Mouse (Mus musculus) naive thymus-derived CD4-positive, alpha-beta T cell, adult 2 months (primary cell): ENCODE data around the gene Fuk.
"Not testable (repeated sequence)": the region's sequence is repeated elsewhere in the genome, so short reads cannot be mapped to it uniquely, and the experiment has no call there.

Experiments used
- DNase-seq: peaks from one replicate; pipeline ENCODE4 v3.0.0-alpha.2; 2011; ENCODE audit warnings: low read depth

Fuk gene

GRCm38 (mm10) chr8:110877862-110878261 is 24.4 kb downstream of the Fuk start:
- DNase-seq: no peak

GRCm38 (mm10) chr8:110870501-110870900 is 31.8 kb downstream of the Fuk start:
- no peak for DNase-seq

GRCm38 (mm10) chr8:110861347-110862025 is 40.8 kb downstream of the Fuk start:
- DNase-seq: not testable (repeated sequence)

- DNase-seq: peak; percentile 76
Measured at GRCm38 (mm10) chr8:110859651-110860501, 42.4 kb downstream of the Fuk start.

- no peak for DNase-seq
Measured at GRCm38 (mm10) chr8:110856760-110857461, 45.4 kb downstream of the Fuk start.

- not testable (repeated sequence) for DNase-seq
Measured at GRCm38 (mm10) chr8:110856073-110856472, 46.2 kb downstream of the Fuk start.

- DNase-seq: no peak
Measured at GRCm38 (mm10) chr8:110851186-110851585, 51.1 kb downstream of the Fuk start.

GRCm38 (mm10) chr8:110847645-110848495 is 54.4 kb downstream of the Fuk start:
- DNase-seq: no peak

- no peak for DNase-seq
Measured at GRCm38 (mm10) chr8:110847171-110847549, 55.1 kb downstream of the Fuk start.

GRCm38 (mm10) chr8:110846405-110847170 is 55.7 kb downstream of the Fuk start, which contains the start of the genes Cog4 and Sf3b3:
Gene Cog4 (plus strand): TSS chr8:110846600.
Gene Sf3b3 (minus strand): TSS chr8:110846787.
- peak; percentile 97 for DNase-seq

GRCm38 (mm10) chr8:110845821-110846404 is 56.4 kb downstream of the Fuk start:
- peak; percentile 59 for DNase-seq

- no peak for DNase-seq
Measured at GRCm38 (mm10) chr8:110844941-110845340, 57.3 kb downstream of the Fuk start.

- no peak for DNase-seq
Measured at GRCm38 (mm10) chr8:110843207-110843606, 59.1 kb downstream of the Fuk start.

GRCm38 (mm10) chr8:110842012-110842574 is 60.2 kb downstream of the Fuk start:
- DNase-seq: no peak
